Mouse (Mus musculus) lung, adult 2 months (tissue): ENCODE measurements around the gene Olig3. TPM values are rescaled to one million over a fixed set of nuclear protein-coding genes. Genes with fewer than 3 reads are reported as not detected.

Source experiments
- DNase-seq: peaks from one replicate; pipeline ENCODE4 v3.0.0; 2022
- H3K4me1 ChIP-seq: fragments of 200-500 bp; 2 replicates; pipeline ENCODE4 v1.6.1; 2011; ENCODE audit warnings: low read length; ENCODE audit not compliant: control insufficient read depth, insufficient read depth
- H3K4me3 ChIP-seq: fragments of 200-500 bp; replicated peaks from 2 replicates; pipeline ENCODE3; 2011; ENCODE audit warnings: low read depth, mild to moderate bottlenecking, control low read depth, low read length; ENCODE audit errors: extremely low read depth
- CTCF ChIP-seq: fragments of 200-500 bp; IDR thresholded peaks from 2 replicates; pipeline ENCODE4 v1.5.1; 2011; ENCODE audit warnings: mild to moderate bottlenecking, low read length, control low read depth; ENCODE audit not compliant: insufficient read depth
- POLR2A ChIP-seq: fragments of 200-500 bp; IDR thresholded peaks from 2 replicates; pipeline ENCODE4 v1.6.1; 2011; ENCODE audit warnings: low read depth, mild to moderate bottlenecking, control low read depth, low read length, borderline replicate concordance; ENCODE audit errors: extremely low read depth
- WGBS: fragments of 180-500 bp; shearing (Covaris S2); methylation state at CpG from one replicate; pipeline ENCODE4 v1.1.7; 2018; 5-methylcytosine and 5-hydroxymethylcytosine counted together
- polyA plus RNA-seq: library from polyadenylated mRNA; depleted of rRNA; stranded (reverse); fragments of >200 nt; gene quantifications from 2 replicates; pipeline ENCODE4 v1.2.3, GENCODE M21; 2012

The Olig3 gene
- polyA plus RNA-seq, 1 experiment = 0.32 TPM

DNA sequence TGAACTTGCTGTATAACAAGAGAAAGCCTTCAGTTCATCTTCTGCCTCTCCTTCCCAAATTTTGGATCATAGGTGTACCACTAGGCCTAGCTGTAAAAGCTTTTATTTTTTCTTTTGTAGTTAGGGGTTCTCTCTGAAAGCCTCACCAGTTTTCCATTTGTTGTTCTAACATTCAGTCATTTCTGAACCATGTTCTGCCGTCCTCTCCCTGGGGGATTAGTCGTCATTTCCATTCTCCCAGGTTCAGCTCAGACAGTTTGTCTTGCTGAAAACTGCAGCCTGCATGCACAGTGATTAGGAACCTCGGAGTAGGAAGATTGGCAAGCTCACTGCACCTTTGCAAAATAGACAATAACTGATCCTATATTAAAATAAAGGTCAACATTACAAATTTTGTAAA lies 7.0 kb upstream of the Olig3 start:
- no peaks in the 10 kb centered on the region for H3K4me1 ChIP-seq
- DNase-seq = no peak
- 57% methylated on average over 3 of the region's 3 CpGs for WGBS
- no peak overlapping the region for H3K4me3 ChIP-seq
- TF ChIP-seq POLR2A (no peak), CTCF (no peak)

DNA sequence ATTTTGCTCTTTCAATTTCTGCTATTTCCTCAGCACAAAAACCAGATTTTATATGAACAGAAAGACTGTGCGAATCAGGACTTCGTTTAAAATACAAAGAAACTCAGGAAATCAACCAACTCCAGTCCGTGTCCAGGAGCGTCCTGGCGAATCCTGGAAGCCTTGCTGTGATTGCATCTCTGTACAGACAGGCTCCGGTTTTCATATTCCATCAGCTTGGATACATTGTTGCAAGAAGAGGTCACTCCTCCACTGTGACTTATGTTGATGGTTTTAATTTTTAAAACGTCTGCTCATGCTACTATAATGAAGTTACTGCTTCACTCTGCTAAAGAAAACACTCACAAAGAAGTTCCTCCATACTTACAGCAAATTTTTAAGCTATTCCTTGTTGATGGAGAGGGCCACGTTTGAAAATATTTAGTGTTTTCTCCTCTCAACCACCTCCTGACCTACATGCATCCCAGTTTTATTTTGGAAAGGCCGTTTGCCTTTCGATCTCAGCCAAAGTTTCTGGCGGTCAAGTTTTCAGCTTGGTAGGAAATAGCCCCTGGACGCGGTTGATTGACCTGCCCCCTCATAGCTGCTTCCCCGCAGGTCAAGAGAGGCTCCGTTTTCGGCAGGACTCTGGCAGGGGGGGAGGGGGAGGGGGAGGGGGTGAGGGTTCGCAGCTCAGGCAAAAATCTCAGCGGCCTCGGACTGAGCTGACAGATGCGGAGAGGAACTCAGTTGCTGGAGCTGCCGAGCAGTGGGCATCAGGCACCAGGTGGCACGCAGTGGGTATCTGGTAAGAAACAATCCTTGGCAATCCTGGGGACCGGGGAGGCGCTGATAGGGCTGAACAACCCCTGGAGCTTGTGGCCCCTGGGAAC lies 4.1 kb upstream of the Olig3 start:
- WGBS = 5% methylated on average over 24 of the region's 24 CpGs
- TF ChIP-seq POLR2A (no peak), CTCF (no peak)
- DNase-seq = no peak
- no peak overlapping the region for H3K4me3 ChIP-seq
- no peaks in the 10 kb centered on the region for H3K4me1 ChIP-seq

DNA sequence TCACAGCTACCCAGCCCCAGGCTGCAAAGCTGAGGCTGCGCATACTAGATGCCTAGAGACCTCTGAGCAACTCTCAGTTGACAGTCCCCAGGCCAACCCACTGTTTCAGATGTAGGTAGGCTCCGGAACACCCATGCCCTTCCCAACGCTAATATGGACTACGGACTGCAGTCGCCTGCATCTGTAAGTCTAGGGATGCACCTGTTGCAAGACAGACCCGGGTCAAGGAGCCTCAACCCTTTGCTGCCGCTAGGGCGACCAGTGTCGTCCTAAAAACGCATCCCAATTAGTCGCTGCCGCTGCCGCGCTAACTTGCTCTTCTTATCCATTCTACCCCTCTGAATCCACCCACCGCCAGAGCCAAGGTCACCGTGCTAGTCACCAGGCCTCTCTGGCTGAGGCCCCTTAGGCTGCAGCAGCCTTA lies 3.4 kb upstream of the Olig3 start:
- 1% methylated on average over 16 of the region's 16 CpGs for whole genome bisulfite sequencing
- DNase-seq = no peak
- TF ChIP-seq POLR2A = no peak
- TF ChIP-seq CTCF = no peak
- Histone ChIP-seq H3K4me1 (no peaks in the 10 kb centered on the region), H3K4me3 (no peak overlapping the region)

GRCm38 (mm10) chr10:19353631-19354030 lies 2.7 kb upstream of the Olig3 start:
- H3K4me3 ChIP-seq = no peak overlapping the region
- TF ChIP-seq CTCF = no peak
- no peak for TF ChIP-seq POLR2A
- no peak for DNase-seq
- no peaks in the 10 kb centered on the region for H3K4me1 ChIP-seq
- 10% methylated on average over 5 of the region's 5 CpGs for whole genome bisulfite sequencing

DNA sequence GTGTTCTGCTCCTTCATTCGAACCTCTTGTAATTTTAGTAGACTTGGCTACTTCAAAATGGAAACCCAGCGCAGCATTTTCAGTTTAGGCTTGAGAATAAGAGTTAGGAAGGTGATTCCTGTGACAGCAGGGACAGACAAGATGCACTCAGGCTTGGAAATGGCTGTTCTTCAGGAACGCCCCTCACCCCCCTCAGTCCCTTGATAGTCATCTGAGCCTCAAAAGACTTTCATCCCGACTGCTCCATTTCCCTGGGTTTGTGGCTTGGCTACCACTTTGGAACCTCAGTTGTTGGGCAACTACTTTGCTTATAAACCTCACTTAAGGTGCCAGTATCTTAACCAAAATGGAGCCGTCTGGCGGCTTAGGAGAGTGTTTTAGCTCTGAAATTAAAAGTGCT lies 2.2 kb upstream of the Olig3 start:
- 10% methylated on average over 6 of the region's 6 CpGs for WGBS
- Histone ChIP-seq H3K4me1 (no peaks in the 10 kb centered on the region), H3K4me3 (no peak overlapping the region)
- TF ChIP-seq CTCF = no peak
- no peak for TF ChIP-seq POLR2A
- no peak for DNase-seq

DNA sequence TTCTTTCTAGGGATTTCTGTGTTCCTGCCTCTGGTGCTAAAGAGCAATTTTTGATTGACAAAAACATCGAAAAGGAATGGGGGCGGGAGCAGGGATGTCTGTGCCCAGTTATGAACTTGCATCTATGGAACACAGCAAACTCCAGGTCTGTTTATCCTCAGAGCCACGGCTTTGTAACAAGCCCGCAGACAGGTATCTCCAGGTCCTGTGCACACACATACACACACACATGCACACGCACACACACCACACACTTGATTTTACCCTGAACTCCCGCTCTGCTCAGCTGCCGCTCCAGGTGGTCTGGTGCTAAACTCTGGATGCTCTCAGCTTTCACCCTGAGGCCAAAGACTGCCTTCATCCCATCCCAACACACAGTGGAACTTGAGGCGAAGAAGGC lies 1.3 kb upstream of the Olig3 start:
- DNase-seq = no peak

GRCm38 (mm10) chr10:19356720-19357641 lies 648 bp downstream of the Olig3 start:
- Histone ChIP-seq H3K4me1 (no peaks in the 10 kb centered on the region), H3K4me3 (no peak overlapping the region)
- no peak for DNase-seq
- TF ChIP-seq POLR2A = no peak
- TF ChIP-seq CTCF = no peak
- 3% methylated on average over 63 of the region's 63 CpGs for WGBS

More for the DNA sequence above, 1.3 kb upstream of the Olig3 start:
- WGBS = 10% methylated on average over 8 of the region's 8 CpGs
- no peaks in the 10 kb centered on the region for H3K4me1 ChIP-seq
- TF ChIP-seq POLR2A = no peak
- TF ChIP-seq CTCF = no peak
- H3K4me3 ChIP-seq = no peak overlapping the region

GRCm38 (mm10) chr10:19357848-19358247 lies 1.5 kb downstream of the Olig3 start:
- TF ChIP-seq POLR2A = no peak
- WGBS = 33% methylated on average over 5 of the region's 5 CpGs
- no peaks in the 10 kb centered on the region for H3K4me1 ChIP-seq
- no peak for DNase-seq
- H3K4me3 ChIP-seq = no peak overlapping the region

DNA sequence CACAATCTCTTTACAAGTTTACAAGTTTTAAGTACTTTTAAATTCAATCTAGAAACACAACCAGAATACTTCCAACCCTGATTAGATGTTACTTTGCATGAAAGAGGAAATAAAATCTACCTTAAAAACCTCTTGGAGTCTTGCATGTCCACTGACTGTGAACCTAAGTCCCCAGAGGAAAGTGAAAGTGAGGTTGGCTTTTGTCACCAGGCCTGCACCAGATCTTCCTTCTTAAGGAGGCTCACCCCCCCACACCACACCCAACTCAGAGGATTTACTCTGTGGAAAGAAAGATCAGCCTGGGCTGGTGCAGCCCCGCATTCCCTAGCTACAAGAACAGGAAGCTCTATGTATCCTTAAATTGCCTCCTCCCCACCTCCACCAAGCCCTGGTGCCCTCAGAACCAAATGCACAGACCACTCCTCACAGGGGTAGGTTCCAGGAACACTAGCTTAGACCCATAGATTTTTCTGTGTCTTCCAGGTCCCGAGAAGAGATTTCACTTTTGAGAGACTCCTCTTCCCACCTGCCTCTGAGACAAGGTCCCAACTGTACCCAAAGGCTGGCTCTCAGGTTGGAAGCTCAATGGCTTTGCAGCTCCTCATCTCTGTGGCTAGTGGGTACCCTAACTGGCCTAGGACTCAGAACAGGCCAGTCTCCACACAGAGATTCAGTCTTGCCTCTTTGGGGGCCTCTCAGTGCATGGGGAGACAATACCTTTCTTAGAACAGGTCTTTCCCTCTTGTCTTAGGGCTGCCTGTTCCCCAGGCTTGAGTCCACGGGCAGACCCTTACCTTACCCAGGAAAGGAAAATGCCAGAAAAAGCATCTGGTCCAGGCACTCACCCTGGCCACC lies 4.3 kb downstream of the Olig3 start:
- TF ChIP-seq POLR2A (no peak), CTCF (no peak)

More for the DNA sequence above, 4.3 kb downstream of the Olig3 start:
- WGBS = 25% methylated on average over 3 of the region's 3 CpGs
- Histone ChIP-seq H3K4me1 (no peaks in the 10 kb centered on the region), H3K4me3 (no peak overlapping the region)
- no peak for DNase-seq
